16 mouse cellular contexts compared by ENCODE assay signal in genomic region chr17:49839243-49839642, GRCm38 (mm10).
"Had no signal": no experiment of that assay in that cellular context is flagged by ENCODE, and none has a peak within 500 bp of the region (broad histone marks: within the 10 kb centered on the region; RNA-seq: fewer than 3 reads in every experiment).

No protein-coding gene starts in this region.

- H3K4me1 ChIP-seq: kidney, embryonic 15.5 days; liver, embryonic 15.5 days; midbrain, embryonic 10.5 days; neural tube, embryonic 13.5 days had no signal

- DNase-seq: kidney, adult 2 months; kidney, postnatal 14 days; left cerebral cortex, postnatal 4 days; lung, adult 2 months; lung, postnatal 36 days; retina, postnatal 1 day; right cerebral cortex, postnatal 4 days; spleen, adult 18-20 months; thymus, postnatal 36 days had no signal

- H3K9me3 ChIP-seq: kidney, embryonic 15.5 days; liver, embryonic 15.5 days; midbrain, embryonic 10.5 days; neural tube, embryonic 13.5 days had no signal

- H3K4me2 ChIP-seq: kidney, embryonic 15.5 days; liver, embryonic 11.5 days; liver, embryonic 15.5 days; neural tube, embryonic 13.5 days had no signal

- H3K4me3 ChIP-seq: kidney, embryonic 15.5 days; liver, embryonic 15.5 days; midbrain, embryonic 10.5 days; neural tube, embryonic 13.5 days had no signal

- ATAC-seq: lung, postnatal 0 days; midbrain, embryonic 16.5 days had no signal

- H3K27me3 ChIP-seq: kidney, embryonic 15.5 days; liver, embryonic 15.5 days; neural tube, embryonic 13.5 days had no signal

- H3K36me3 ChIP-seq: kidney, embryonic 15.5 days; liver, embryonic 15.5 days; midbrain, embryonic 10.5 days; neural tube, embryonic 13.5 days had no signal

- H3K27ac ChIP-seq: kidney, embryonic 15.5 days; liver, embryonic 15.5 days; midbrain, embryonic 10.5 days; neural tube, embryonic 13.5 days had no signal

- H3K9ac ChIP-seq: kidney, embryonic 15.5 days; liver, embryonic 15.5 days; neural tube, embryonic 13.5 days had no signal
